Mouse (Mus musculus): ENCODE results near the gene Plac1. TPM values are rescaled to one million over a fixed set of nuclear protein-coding genes. Genes with fewer than 3 reads are reported as not detected.

Plac1 gene
- polyA plus RNA-seq, 1 experiment from 2014 or later, result 5.4 TPM

- Histone ChIP-seq H3K27ac (ENCODE audit: low read depth, low read length) (no peak overlapping the region), H3K36me3 (ENCODE audit: control insufficient read depth, insufficient read depth, low read length) (no peaks in the 10 kb centered on the region), H3K9me3 (ENCODE audit: control insufficient read depth, low read length) (no peaks in the 10 kb centered on the region), H3K4me3 (ENCODE audit: low read length) (no peak overlapping the region), H3K27me3 (ENCODE audit: control insufficient read depth, insufficient read depth, low read length) (no peaks in the 10 kb centered on the region), H3K9ac (ENCODE audit: low read depth, low read length) (no peak overlapping the region), H3K4me1 (ENCODE audit: control insufficient read depth, insufficient read depth, low read length) (no peaks in the 10 kb centered on the region), H3K4me2 (replicated peaks; ENCODE audit: low read depth, low read length) (no peak overlapping the region)
- ATAC-seq (ENCODE audit: low FRiP score, low TSS enrichment), result no peak
- WGBS, result 79% methylated on average over 2 of the region's 2 CpGs
Measured at GRCm38 (mm10) chrX:53137066-53137465, 102.8 kb downstream of the Plac1 start.

- no peaks in the 10 kb centered on the region for H3K4me1 ChIP-seq (ENCODE audit: control insufficient read depth, insufficient read depth, low read length)
- H3K27me3 ChIP-seq (ENCODE audit: control insufficient read depth, insufficient read depth, low read length), result no peaks in the 10 kb centered on the region; the same call in 1 of the 2 replicates
- H3K27ac ChIP-seq (ENCODE audit: low read depth, low read length), result no peak overlapping the region
- 44% methylated on average over 2 of the region's 2 CpGs for WGBS
- ATAC-seq (ENCODE audit: low FRiP score, low TSS enrichment), result no peak
- H3K9me3 ChIP-seq (ENCODE audit: control insufficient read depth, low read length), result no peaks in the 10 kb centered on the region
- no peak overlapping the region for H3K4me3 ChIP-seq (ENCODE audit: low read length)
- no peak overlapping the region for H3K4me2 ChIP-seq (replicated peaks; ENCODE audit: low read depth, low read length)
- H3K36me3 ChIP-seq (ENCODE audit: control insufficient read depth, insufficient read depth, low read length), result no peaks in the 10 kb centered on the region
- H3K9ac ChIP-seq (ENCODE audit: low read depth, low read length), result no peak overlapping the region
Measured at GRCm38 (mm10) chrX:53129501-53129900, 110.4 kb downstream of the Plac1 start.

- H3K9me3 ChIP-seq (ENCODE audit: control insufficient read depth, low read length), result no peaks in the 10 kb centered on the region
- no peak overlapping the region for H3K4me3 ChIP-seq (ENCODE audit: low read length)
- no peaks in the 10 kb centered on the region; the same call in 1 of the 2 replicates for H3K27me3 ChIP-seq (ENCODE audit: control insufficient read depth, insufficient read depth, low read length)
- WGBS, result 80% methylated on average over 6 of the region's 6 CpGs
- no peak overlapping the region for H3K9ac ChIP-seq (ENCODE audit: low read depth, low read length)
- H3K4me2 ChIP-seq (replicated peaks; ENCODE audit: low read depth, low read length), result no peak overlapping the region
- no peaks in the 10 kb centered on the region for H3K36me3 ChIP-seq (ENCODE audit: control insufficient read depth, insufficient read depth, low read length)
- no peaks in the 10 kb centered on the region for H3K4me1 ChIP-seq (ENCODE audit: control insufficient read depth, insufficient read depth, low read length)
- ATAC-seq (ENCODE audit: low FRiP score, low TSS enrichment), result 0 out of 2 replicates have a peak, but pooled peaks have one; percentile 49
- no peak overlapping the region for H3K27ac ChIP-seq (ENCODE audit: low read depth, low read length)
Measured at GRCm38 (mm10) chrX:53126492-53127033, 113.3 kb downstream of the Plac1 start.

DNA sequence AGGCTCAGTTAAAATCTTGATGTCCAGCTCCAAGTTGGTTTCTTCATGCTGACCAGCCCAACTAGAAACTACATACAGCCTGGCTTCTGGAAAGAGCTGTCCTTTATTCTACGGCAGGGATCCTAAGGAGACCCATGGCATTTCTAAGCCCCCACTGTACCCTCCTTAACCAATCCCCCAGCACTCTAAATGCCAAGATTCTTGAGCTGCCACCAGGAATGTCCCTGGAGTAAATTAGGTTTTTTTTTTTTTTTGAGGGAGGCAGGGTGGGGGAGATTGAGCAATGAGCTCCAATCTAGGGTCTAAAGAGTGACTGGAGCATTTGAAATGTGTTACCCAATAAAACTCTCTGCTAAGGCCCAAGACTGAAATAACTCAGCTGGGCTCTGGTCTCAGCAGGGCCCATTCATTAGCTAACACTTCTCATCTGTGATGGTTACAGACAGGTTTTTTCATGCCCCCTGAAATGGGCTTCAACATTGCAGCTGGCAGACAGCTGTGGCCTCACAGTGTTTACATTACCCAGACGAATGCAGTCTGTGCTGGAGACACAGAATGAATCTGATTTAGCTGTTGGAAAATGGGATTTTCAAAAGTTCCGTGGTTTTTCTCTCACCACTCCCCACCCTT, 114.0 kb downstream of the Plac1 start:
- peak; percentile 68; the same call in 1 of the 2 replicates for ATAC-seq (ENCODE audit: low FRiP score, low TSS enrichment)
- no peak overlapping the region for H3K9ac ChIP-seq (ENCODE audit: low read depth, low read length)
- no peaks in the 10 kb centered on the region for H3K4me1 ChIP-seq (ENCODE audit: control insufficient read depth, insufficient read depth, low read length)
- H3K9me3 ChIP-seq (ENCODE audit: control insufficient read depth, low read length), result no peaks in the 10 kb centered on the region
- H3K4me2 ChIP-seq (replicated peaks; ENCODE audit: low read depth, low read length), result no peak overlapping the region
- WGBS, result 54% methylated on average over 3 of the region's 3 CpGs
- H3K36me3 ChIP-seq (ENCODE audit: control insufficient read depth, insufficient read depth, low read length), result no peaks in the 10 kb centered on the region
- no peaks in the 10 kb centered on the region; the same call in 1 of the 2 replicates for H3K27me3 ChIP-seq (ENCODE audit: control insufficient read depth, insufficient read depth, low read length)
- no peak overlapping the region for H3K4me3 ChIP-seq (ENCODE audit: low read length)
- H3K27ac ChIP-seq (ENCODE audit: low read depth, low read length), result no peak overlapping the region

- Histone ChIP-seq H3K4me2 (replicated peaks; ENCODE audit: low read depth, low read length) (no peak overlapping the region), H3K4me1 (ENCODE audit: control insufficient read depth, insufficient read depth, low read length) (no peaks in the 10 kb centered on the region), H3K9me3 (ENCODE audit: control insufficient read depth, low read length) (no peaks in the 10 kb centered on the region), H3K9ac (ENCODE audit: low read depth, low read length) (no peak overlapping the region), H3K4me3 (ENCODE audit: low read length) (no peak overlapping the region), H3K36me3 (ENCODE audit: control insufficient read depth, insufficient read depth, low read length) (no peaks in the 10 kb centered on the region), H3K27me3 (ENCODE audit: control insufficient read depth, insufficient read depth, low read length) (no peaks in the 10 kb centered on the region), H3K27ac (ENCODE audit: low read depth, low read length) (no peak overlapping the region)
- no peak for ATAC-seq (ENCODE audit: low FRiP score, low TSS enrichment)
- WGBS, result 86% methylated on average over 1 of the region's 1 CpGs
Measured at GRCm38 (mm10) chrX:53123562-53123961, 116.3 kb downstream of the Plac1 start.

GRCm38 (mm10) chrX:53118631-53119030, 121.3 kb downstream of the Plac1 start:
- Histone ChIP-seq H3K27ac (ENCODE audit: low read depth, low read length) (no peak overlapping the region), H3K4me1 (ENCODE audit: control insufficient read depth, insufficient read depth, low read length) (no peaks in the 10 kb centered on the region), H3K27me3 (ENCODE audit: control insufficient read depth, insufficient read depth, low read length) (no peaks in the 10 kb centered on the region), H3K9me3 (ENCODE audit: control insufficient read depth, low read length) (no peaks in the 10 kb centered on the region), H3K4me2 (replicated peaks; ENCODE audit: low read depth, low read length) (no peak overlapping the region), H3K9ac (ENCODE audit: low read depth, low read length) (no peak overlapping the region), H3K4me3 (ENCODE audit: low read length) (no peak overlapping the region), H3K36me3 (ENCODE audit: control insufficient read depth, insufficient read depth, low read length) (no peaks in the 10 kb centered on the region)
- no peak for ATAC-seq (ENCODE audit: low FRiP score, low TSS enrichment)
- WGBS, result 66% methylated on average over 6 of the region's 6 CpGs

- Histone ChIP-seq H3K9me3 (ENCODE audit: control insufficient read depth, low read length) (no peaks in the 10 kb centered on the region), H3K4me3 (ENCODE audit: low read length) (no peak overlapping the region), H3K27ac (ENCODE audit: low read depth, low read length) (no peak overlapping the region), H3K4me2 (replicated peaks; ENCODE audit: low read depth, low read length) (no peak overlapping the region), H3K4me1 (ENCODE audit: control insufficient read depth, insufficient read depth, low read length) (no peaks in the 10 kb centered on the region), H3K36me3 (ENCODE audit: control insufficient read depth, insufficient read depth, low read length) (no peaks in the 10 kb centered on the region), H3K27me3 (ENCODE audit: control insufficient read depth, insufficient read depth, low read length) (no peaks in the 10 kb centered on the region), H3K9ac (ENCODE audit: low read depth, low read length) (no peak overlapping the region)
- no peak for ATAC-seq (ENCODE audit: low FRiP score, low TSS enrichment)
Measured at GRCm38 (mm10) chrX:53118019-53118418, 121.9 kb downstream of the Plac1 start.

GRCm38 (mm10) chrX:53114994-53115393, 124.9 kb downstream of the Plac1 start:
- ATAC-seq (ENCODE audit: low FRiP score, low TSS enrichment), result peak; percentile 12; the same call in 1 of the 2 replicates
- H3K4me1 ChIP-seq (ENCODE audit: control insufficient read depth, insufficient read depth, low read length), result no peaks in the 10 kb centered on the region
- H3K27me3 ChIP-seq (ENCODE audit: control insufficient read depth, insufficient read depth, low read length), result no peaks in the 10 kb centered on the region
- whole genome bisulfite sequencing, result 67% methylated on average over 7 of the region's 7 CpGs
- H3K27ac ChIP-seq (ENCODE audit: low read depth, low read length), result no peak overlapping the region
- no peak overlapping the region for H3K4me3 ChIP-seq (ENCODE audit: low read length)
- no peak overlapping the region for H3K4me2 ChIP-seq (replicated peaks; ENCODE audit: low read depth, low read length)
- H3K9ac ChIP-seq (ENCODE audit: low read depth, low read length), result no peak overlapping the region
- H3K36me3 ChIP-seq (ENCODE audit: control insufficient read depth, insufficient read depth, low read length), result no peaks in the 10 kb centered on the region
- H3K9me3 ChIP-seq (ENCODE audit: control insufficient read depth, low read length), result no peaks in the 10 kb centered on the region

GRCm38 (mm10) chrX:53110142-53110541, 129.8 kb downstream of the Plac1 start:
- no peaks in the 10 kb centered on the region for H3K27me3 ChIP-seq (ENCODE audit: control insufficient read depth, insufficient read depth, low read length)
- ATAC-seq (ENCODE audit: low FRiP score, low TSS enrichment), result no peak
- 95% methylated on average over 4 of the region's 4 CpGs for WGBS

More at GRCm38 (mm10) chrX:53110142-53110541, 129.8 kb downstream of the Plac1 start:
- H3K9ac ChIP-seq (ENCODE audit: low read depth, low read length), result no peak overlapping the region
- H3K9me3 ChIP-seq (ENCODE audit: control insufficient read depth, low read length), result no peaks in the 10 kb centered on the region
- H3K4me3 ChIP-seq (ENCODE audit: low read length), result no peak overlapping the region
- H3K4me1 ChIP-seq (ENCODE audit: control insufficient read depth, insufficient read depth, low read length), result no peaks in the 10 kb centered on the region
- no peak overlapping the region for H3K4me2 ChIP-seq (replicated peaks; ENCODE audit: low read depth, low read length)
- no peak overlapping the region for H3K27ac ChIP-seq (ENCODE audit: low read depth, low read length)
- H3K36me3 ChIP-seq (ENCODE audit: control insufficient read depth, insufficient read depth, low read length), result no peaks in the 10 kb centered on the region

All from kidney, embryonic 14.5 days (tissue).